Mouse (Mus musculus) neutrophil, adult 5-6 weeks (primary cell): Measurements from ENCODE around the gene Tssc4. TPM values are rescaled to one million over a fixed set of nuclear protein-coding genes. Genes with fewer than 3 reads are reported as not detected.

Source experiments
- ATAC-seq: fragments of 151-379, 151-347 bp; 2 replicates; pipeline ENCODE4 v1.8.0; 2017; ENCODE audit warnings: mild to moderate bottlenecking, moderate TSS enrichment; ENCODE audit not compliant: insufficient number of reproducible peaks, poor library complexity, low FRiP score, severe bottlenecking; ENCODE audit errors: extremely low read depth
- total RNA-seq: library from RNA; stranded (forward); fragments of 200-1000 nt; gene quantifications from 2 replicates; pipeline ENCODE4 v1.2.3, GENCODE M21; 2017

Tssc4 gene
- 11.7 and 11.9 TPM in 2 replicates for total RNA-seq

DNA sequence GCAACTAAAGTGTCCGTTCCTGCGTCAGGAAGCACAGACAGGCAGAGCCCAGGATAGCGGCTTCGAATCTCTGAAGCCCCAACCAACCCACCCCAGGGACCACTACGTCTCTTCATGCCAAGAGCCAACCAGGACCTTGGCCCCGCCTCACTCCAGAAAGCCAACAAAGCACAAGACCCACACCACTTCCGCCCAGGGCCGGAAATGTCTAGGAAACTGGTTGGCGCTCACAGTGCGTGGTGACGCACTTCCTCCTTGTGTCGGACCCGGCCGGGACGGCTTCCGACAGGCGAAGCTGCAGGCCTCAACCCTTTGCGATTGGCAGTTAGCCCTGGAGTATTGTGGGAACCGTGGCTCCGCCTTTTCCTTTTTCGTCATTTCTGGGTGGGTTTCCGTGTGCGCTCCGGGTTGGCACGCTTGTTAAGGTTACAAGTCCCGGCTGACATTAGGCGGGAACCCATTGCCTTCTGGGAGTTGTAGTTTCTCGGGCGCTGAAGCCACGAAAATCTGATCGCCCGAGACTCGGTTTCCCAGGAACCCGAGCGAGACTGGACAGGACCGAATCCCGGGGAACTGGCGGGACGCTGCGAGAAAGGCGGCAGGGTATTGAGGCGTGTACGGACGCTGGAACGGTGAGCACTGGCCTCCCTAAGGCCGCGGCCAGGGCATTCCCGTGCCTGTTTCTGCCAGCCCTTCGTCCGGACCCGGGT lies at the start of gene Tssc4:
TSS of gene Tssc4 (plus strand) at position 368 of the 710 bp plus-strand sequence.
- peak; percentile 86 for ATAC-seq

DNA sequence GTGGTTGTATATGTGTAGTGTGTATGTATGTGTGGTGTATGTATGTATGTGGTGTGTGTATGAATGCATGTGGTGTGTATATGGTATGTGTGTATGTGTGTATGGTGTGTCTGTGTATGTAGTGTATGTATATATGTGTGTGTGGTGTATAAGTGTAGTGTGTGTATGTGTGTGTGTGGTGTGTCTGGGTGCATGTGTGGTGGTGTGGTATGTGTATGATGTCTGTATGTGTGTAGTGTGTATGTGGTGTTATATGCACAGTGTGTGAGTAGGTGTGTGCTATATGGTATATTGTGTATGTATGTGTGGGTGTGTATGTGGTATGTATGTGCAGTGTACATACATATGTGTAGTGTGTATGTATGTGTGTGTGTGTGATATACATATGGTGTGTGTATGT lies 49.0 kb upstream of the Tssc4 start:
- ATAC-seq: no peak

DNA sequence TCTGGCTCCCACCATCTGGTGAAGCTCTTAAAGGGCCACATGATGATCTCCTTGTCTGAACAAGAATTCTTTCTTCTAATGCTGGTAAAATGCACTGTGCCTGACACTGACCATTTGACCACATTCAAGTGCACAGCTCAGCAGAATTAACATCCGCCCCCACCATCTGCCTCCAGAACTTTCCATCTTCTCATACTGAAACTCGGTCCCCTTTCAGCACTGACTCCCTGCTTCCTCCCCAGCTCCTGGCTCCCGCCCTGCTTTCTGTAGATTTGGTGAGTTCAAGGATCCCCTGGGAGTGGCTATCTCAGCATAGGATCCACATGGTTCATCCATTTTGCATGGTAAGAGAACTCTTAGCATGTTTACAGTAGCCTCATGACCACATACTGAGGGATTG lies 48.3 kb upstream of the Tssc4 start:
- ATAC-seq: no peak

- no peak for ATAC-seq
Observed at GRCm38 (mm10) chr7:143021356-143022164, 47.5 kb upstream of the Tssc4 start.

DNA sequence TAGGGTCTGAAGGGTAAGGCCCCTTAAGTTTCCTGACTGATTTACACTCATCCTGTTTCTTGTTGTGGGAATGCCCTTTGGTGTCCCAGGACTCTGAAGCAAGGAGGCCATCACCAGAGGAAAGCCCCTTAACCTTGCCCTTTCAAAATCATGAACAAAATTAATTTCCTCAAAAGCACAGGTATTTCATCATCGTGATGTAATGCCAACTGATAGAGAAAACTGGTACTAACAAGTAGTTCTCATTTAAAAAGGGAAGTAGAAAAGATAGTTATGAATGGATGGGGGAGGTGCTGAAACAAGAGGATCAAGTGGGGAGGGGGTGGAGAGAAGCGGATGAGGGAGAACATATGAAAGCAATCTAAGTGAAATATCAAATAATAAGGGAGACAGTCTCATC lies 45.5 kb upstream of the Tssc4 start:
- peak; percentile 68 for ATAC-seq

DNA sequence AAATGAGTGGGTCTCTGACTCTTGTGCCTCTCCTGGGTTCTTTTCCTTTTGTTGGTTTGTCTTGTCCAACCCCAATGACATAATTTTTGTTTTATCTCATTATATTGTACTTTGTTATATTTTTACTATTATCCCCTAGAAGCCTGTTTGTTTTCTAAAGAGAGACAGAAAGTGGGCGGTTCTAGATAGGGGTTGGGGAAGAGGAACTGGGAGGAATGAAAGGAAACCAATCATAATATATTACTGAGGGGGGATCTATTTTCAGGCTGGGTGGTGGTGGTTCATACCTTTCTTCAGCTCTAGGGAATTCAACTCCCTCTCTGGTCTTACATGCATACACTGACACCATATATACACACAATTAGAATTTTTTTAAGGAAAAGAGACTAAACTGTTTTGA lies 44.8 kb upstream of the Tssc4 start:
- ATAC-seq: no peak

DNA sequence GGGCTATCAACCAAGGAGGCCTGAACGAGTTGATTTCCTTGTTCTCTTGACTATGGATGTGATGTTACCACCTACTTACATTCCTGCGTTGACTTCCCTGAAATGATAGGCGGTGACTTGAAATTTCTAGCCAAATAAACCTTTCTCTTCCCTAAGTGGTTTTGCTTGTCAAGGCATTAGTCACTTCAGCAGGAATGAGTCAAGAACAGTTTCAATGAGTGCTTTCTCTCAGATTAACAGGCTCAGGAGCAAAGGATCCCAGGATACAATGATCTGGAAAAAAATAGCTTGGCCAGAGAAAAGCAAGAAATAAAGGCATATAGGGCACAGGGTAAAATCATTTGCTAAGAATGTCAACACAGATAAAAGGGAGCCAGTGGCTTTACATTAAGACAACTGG lies 43.6 kb upstream of the Tssc4 start:
- ATAC-seq: no peak

DNA sequence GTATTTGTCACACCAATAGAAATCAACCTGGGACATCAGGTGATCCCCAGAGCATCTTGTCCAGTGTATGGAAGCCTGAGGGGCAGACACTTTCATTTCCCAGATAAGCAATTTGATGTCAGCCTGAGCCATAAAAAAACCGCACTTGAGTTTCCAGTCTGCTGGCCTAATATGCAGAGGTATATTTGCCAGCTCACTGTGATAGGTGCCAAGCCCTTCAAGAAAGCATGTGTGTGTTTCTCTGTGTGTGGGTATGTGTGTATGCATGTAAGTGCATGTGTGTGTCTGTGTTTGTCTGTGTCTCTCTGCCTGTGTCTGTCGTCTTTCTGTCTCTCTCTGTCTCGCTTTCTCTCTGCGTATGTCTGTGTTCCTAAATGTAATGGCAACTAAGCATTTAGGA lies 41.9 kb upstream of the Tssc4 start:
- ATAC-seq: no peak

DNA sequence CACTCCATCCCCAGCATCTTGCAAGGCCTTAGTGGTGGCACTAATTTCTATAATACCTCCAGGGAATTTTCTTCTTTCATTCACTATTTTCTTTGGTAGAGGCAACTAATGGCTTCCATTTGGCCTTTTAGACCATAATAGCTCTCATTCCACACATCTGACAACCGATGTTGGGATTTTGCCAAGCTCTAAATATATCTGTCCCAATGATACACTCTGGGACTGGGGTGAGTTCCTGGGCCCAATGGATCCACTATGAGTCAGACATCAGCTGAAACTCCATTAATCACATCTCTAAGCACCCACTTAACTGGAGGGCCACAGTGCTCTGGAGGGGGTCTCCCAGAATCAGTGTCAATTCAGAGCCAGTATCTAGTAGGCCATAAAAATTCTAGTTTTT lies 37.2 kb upstream of the Tssc4 start:
- no peak for ATAC-seq

- ATAC-seq: no peak
Observed at GRCm38 (mm10) chr7:143033581-143033980, 35.5 kb upstream of the Tssc4 start.

- ATAC-seq: no peak
Observed at GRCm38 (mm10) chr7:143034112-143034511, 34.9 kb upstream of the Tssc4 start.

DNA sequence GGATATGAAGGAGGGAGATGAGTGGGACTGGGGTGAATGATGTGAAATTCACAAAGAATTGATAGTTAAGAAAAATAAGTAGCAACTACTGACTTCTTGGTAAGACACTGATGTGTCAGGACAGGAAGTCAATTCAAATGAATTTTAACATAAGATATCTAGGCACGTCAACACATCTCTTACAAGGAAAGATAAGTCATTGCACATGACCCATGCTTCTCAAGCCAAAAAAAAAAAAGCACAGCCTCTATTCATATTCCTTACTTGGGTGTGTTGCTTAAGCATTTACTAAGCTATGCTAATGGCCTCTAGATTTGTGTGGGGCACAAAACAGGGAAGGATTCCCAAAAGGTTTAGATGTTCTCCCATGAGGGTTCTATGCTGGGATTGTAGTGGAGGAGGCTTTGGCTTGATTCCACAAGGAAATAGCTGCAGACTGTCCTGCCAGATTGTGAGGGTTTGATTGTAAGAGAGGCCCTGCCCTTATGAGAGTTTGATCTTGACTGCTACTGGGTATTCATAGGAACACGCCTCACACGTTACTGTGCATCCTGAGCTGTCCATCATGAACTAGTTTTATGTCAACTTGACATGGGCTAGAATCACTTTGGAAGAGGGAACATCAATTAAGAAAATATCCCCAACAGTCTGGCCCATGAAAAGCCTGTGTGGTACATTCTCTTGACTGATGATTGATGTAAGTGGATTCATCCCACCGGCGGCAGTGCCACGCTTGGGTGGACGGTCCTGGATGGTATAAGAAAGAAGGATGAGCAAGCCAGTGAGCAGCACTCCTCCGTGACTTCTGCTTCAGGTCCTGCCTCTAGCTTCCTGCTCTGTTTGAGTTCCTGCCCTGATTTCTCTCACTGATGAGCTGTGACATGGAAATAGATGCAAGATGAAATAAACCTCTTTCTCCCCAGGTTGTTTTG lies 34.3 kb upstream of the Tssc4 start:
- ATAC-seq: no peak

DNA sequence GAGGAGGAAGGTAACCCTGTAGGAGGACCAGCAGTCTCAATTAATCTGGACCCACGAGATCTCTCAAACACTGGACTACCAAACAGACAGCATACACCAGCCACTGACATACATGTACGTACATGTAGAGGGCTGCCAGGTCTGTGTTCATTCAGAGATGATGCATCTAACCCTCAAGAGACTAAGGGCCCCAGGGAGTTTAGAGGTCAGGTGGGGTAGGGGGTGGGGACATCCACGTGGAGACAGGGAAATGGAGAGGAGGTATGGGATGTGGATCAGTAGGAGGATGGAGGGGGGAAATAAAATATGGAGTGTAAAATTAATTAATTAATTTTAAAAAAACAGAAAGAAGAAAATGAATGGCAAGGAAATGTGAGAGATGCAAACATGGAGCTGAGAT lies 32.3 kb upstream of the Tssc4 start:
- no peak for ATAC-seq

DNA sequence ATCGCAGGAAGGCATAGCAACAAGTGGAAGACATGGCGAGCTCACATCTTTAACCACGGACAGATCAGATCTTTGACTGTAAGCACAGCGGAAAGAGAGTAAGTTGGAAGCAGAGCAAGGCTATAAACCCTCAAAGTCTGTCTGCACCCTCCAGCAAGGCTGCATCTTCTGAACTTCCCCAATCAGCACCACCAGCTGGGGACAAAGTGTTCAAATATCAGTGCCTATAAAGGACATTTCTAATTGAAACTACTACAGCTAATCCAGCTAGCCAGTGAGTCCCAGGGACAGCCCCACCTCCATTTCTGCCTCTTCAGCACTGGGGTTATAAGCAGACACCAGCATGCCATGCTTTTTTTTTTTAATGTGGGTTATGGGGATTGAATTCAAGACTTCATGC lies 31.7 kb upstream of the Tssc4 start:
- no peak for ATAC-seq

DNA sequence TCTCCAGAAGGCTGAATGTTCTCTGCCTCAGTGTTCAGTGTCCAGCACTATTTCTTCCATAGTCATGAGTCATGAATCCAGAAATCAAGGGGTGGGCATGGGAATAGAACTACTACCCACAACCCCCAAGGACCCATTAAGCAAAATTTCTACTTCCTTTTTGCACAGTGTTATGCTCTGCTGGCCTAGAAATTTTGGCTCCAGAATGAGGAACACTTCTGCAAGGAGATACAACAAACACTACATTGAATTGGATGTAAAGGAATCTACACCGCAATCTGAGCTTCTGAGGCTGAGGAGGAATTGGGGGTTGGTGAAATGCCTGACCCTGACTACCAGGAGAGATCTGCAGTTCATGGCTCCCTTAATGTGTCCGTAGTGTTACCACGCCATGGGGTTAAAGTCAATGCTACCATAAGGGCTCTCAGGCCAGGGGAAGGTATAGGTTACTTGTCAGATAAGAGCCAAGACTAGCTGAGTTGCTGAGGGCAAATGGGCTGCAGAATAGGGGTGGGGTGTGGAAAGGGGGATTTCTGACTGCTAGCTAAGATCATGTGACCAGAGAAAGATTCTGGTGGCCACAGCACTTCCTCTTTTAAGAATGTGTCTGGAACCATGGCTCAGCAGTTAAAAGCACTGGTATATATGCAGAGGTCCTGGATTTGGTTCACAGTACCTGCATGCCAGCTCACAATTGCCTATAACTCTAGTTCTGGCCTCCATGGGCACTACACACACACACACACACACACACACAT lies 30.7 kb upstream of the Tssc4 start:
- peak; percentile 81 for ATAC-seq

DNA sequence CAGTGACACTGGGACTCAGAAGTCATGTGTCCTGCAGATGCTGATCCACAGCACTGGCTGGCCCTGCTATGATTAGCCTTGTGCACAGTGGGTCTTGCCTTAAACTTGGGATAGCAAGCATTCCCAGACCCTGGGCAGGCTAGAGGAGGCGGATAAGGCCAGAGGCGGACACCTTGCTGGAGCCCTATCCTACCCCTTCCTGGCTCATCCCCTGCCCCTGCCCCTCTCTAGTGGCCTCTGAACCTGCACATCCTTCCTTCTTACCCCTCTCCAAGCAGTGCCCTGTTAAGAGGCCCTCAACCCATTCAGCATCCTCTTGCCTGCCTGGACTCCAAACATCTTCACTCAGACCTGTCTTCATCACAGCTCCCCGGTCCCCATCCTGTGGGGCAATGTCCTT lies 28.5 kb upstream of the Tssc4 start:
- no peak for ATAC-seq

GRCm38 (mm10) chr7:143041138-143041822 lies 27.8 kb upstream of the Tssc4 start:
- ATAC-seq: no peak

DNA sequence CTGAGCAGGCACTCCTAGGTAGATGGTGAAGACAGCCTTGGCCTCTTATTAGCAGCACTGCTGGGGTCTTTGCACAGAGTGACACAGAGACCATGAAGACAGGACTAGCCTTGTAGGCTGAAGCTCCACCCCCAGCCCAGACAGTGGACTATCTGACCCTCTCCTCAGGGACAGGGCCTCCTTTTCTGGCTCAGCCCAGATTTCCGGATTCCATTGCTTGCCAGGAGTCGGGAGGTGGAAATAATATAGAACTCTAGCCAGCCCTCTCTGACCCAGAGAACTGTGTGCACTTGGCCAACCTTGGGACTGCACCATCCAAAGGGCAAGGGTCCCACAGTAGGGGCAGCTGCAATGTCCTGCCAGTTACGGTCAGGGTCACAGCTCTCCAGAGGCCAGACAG lies 27.0 kb upstream of the Tssc4 start:
- ATAC-seq: no peak
